Mouse (Mus musculus): ENCODE results near the gene Fam166a.
A peak's percentile ranks its signal among the peaks of the same experiment; 100 is the strongest.

Gene Fam166a

GRCm38 (mm10) chr2:25185625-25186574 lies 32.6 kb upstream of the Fam166a start:
- no peak for DNase-seq

DNA sequence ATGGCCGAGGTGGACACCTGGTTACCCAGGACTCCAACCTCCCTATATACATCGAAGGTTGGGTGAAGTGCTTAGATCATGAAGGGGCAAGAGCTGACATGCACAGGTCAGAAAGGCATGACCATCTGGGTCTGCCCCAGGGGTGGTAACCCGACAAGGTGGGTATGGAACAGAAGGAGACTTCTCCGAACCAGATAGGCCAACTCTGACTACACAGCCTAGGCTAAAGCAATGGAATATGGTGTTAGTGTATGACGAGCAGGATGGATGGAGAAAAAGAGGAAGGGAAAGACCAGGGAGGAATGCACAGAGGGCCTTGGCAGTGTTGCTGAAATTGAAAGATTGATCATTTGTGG lies 32.0 kb upstream of the Fam166a start:
- no peak for DNase-seq

- DNase-seq = no peak
Measured at GRCm38 (mm10) chr2:25187841-25188240, 30.7 kb upstream of the Fam166a start.

DNA sequence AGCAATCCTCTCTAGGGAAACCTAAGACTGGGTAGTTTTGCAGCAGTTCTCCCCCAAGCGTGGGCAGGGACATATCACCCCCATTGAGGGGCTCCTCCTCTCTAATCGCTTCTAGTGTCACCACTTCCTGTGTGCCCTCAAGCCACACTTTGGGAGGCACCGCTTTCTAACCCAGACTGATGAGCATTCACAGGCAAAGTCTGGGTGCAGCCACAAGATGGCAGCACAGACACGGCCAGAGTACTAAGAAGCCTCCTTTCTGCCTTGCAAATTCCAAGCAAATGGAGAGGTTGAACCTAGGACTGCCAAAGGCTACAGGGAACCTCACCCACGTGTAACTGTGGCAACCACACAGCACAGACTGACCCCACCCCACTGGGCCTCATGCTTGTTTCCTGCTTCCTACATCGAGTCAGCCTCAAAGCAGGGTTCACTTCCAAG lies 25.2 kb upstream of the Fam166a start:
- peak; percentile 87 for DNase-seq

DNA sequence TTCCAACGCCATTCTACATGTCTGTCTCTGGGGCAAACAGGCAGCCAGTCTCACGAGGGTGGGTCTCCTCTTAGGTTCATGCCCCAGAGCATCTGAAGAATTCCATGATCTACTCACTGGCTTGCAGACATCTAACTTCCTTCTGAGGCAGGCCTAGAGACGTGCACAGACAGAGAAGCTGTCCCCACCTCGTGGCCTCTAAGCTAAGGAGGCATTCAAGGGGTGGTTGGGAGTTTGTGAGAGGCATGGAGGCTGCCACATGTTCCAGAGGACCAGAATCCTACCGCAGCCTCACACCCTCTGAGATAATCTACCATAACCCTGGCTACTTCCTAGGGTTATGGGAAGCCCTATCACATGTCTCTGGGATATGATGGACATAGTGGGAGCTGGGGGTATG lies 24.5 kb upstream of the Fam166a start:
- no peak for DNase-seq

DNA sequence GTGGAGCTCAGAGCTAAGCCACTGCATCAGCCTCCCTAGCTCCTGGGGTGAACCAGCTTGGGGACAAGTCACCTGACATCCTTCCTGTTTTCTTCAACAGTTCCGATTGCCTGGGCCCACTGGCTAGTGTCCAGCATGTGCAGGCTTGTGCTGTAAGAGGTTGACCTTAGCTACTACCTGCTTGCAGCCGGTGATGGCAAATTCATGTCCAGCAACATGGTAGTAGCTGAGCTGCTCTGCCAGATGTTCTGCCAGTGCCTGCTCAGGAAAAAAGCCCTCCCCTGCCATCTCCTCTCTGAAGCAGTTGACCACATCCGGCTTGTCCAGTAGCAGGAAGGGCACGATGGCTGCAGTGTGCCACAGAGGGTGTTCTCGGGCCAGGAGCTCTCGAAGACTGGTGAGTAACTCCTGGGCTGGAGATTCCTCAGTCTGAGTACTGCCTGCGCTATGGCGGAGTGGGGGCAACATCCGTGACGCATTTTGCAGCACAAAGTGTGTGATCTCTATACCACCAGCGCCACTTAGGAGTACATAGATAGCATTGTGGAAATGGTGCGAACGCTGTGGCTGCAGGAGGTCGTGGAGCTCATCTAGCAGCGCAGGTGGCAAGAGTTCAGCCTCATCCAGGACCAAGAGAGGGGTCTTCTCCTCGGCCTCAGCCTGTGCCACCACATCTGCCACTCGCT lies 23.9 kb upstream of the Fam166a start:
- no peak for DNase-seq

- no peak for DNase-seq
Measured at GRCm38 (mm10) chr2:25195211-25196156, 23.1 kb upstream of the Fam166a start.

DNA sequence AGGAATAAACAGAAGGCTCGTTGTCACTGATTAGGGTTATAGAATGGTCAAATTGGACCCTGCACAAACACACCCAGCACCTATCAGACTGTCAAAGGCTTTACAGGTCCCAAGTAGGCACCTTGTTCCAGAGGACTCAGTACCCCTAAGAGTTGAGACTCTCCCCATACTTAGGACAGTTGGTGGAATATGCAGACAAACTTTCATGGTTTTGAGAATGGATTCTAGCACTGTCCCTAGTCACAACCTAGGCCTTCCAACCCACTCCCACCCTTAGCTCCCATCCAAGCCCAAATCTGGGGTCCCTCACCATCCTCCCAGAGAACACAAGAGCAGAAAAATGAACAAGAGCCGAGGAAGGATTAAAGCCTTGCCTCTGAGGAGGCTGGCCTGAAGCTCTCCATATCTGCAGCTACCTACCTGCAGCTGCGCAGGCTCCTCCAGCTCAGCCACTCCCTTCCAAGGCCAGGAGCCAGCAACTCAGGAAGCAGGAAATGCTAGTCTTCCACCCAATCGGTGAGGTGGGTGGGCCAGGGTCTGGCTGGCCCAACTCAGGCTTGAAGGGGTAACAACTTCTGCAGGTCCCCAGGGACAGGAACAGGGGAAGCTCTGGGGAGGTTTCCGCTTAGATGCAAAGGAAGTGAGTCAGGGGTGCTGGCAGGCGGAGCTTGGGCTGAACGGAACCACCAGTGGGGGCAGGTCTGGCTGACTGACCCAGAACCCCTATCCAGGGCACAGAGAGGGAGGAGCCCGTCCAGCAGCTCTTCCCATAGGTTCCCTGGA lies 22.2 kb upstream of the Fam166a start, which contains the start of gene Tor4a:
Gene Tor4a (minus strand): TSS at position 715 of the 783 bp plus-strand sequence.
- DNase-seq = no peak

DNA sequence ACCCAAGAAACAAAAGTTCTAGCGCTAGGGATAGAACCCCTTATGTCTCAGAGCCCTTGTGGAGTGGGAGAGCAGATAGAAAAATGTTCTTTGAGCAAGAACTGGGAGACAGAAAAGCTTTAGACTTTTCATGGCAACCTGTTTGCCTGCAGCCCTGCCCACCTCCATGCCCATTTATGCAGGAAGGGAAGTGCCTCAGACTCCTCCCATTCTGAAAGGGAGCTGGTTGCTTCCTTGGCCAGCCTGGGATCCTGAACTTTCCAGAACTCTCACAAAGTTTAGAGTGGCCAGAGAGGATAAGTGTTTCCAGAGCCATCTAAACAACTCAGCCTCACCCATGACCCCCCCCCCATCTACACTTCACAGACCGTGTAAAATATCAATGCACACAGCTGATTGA lies 21.4 kb upstream of the Fam166a start:
- no peak for DNase-seq

DNA sequence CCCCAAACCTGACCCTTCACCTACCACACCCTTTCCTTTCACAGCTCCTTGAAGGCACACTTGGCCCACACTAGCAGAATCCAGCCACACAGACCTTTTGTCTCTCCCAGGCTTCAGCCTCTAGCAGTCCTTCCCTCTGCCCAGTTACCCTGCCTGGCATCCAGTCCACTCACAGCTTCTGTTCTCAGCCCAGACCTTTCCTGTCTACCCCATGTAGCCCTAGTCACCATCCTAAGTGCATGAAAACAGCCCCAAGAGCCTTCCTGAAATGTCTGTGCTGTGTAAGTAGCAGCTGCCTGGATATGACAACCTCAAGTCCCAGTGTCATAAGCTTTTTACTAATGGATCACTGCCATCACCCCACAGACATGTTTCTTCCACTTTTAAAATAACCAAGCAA lies 20.6 kb upstream of the Fam166a start:
- no peak for DNase-seq

DNA sequence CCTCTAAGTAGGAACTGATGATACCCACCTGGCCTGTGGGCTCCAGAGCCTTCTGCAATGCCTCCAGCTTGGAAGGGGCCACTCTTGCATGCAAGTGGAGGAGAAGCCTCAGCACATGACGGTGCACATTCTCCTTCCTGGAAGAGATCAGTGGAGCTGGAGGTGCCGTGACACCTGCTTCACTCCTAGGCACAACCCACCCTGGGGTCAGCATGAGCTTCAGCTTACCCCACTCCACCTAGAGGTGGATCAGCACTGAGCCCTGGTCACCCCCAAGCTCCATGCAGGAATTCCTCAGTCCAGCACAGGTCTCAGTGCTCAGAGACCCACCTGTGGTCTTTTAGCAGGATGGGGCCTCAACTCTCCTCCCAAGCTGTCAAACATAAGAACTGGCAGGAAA lies 17.9 kb upstream of the Fam166a start:
- no peak for DNase-seq

GRCm38 (mm10) chr2:25203631-25204214 lies 14.8 kb upstream of the Fam166a start:
- DNase-seq = no peak

- no peak for DNase-seq
Measured at GRCm38 (mm10) chr2:25207593-25207992, 11.0 kb upstream of the Fam166a start.

- DNase-seq = no peak
Measured at GRCm38 (mm10) chr2:25210686-25211085, 7.9 kb upstream of the Fam166a start.

- DNase-seq = peak; percentile 87
Measured at GRCm38 (mm10) chr2:25211121-25211670, 7.3 kb upstream of the Fam166a start, which contains the start of gene Nelfb. Gene Nelfb (minus strand): TSS chr2:25211489.

DNA sequence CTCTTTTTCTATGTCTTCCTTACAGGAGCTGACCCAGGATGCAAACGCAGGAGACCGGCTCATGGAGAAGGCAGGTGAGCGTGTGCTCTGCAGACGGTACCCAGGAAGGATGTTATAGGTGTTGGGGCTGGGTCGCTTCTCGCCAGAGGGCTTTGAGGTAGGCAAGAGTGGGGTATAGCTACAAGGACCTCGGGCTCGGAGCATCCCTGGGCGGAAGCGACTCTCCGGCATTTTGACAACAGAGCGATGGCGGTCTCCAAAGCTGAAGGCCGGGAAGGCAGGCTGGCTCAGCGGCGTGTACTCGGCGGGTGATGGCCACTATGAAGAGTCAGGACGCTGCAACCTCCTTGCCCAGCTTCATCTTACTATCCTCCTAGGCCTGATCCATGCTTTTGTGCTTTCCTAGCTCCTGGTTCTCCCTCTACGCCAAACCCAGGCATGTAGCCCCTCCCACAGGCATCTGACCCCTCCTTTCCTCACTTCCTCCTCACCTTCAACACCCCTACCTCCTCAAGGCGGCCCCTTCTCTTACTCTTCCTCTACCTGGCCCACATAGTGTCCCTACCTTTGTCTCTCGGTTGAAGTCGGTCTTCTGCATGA lies 5.2 kb upstream of the Fam166a start:
- DNase-seq = no peak

DNA sequence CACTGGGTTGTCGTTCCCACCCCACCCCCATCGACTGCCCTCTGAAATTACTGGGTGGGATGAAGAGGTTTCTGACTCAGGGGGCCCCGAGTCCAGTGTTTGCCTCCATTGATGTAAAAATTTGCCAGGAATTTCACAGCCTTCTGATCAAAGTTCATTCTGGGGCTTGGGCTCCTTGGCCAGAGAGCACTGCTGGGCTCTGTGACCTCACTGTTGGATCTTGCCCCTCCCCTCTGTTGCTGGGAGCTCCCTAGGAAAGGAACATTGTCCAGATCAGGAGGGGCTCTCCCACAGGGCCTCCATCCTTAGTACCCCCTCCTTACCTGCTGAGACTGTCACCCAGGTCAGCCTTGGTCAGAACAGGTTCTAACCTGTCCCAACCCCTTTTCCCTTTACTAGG lies 4.1 kb upstream of the Fam166a start, which contains the start of gene Stpg3:
Gene Stpg3 (minus strand): TSS at position 194 of the 400 bp plus-strand sequence.
- no peak for DNase-seq

- no peak for DNase-seq
Measured at GRCm38 (mm10) chr2:25217666-25218065, 879 bp upstream of the Fam166a start.

DNA sequence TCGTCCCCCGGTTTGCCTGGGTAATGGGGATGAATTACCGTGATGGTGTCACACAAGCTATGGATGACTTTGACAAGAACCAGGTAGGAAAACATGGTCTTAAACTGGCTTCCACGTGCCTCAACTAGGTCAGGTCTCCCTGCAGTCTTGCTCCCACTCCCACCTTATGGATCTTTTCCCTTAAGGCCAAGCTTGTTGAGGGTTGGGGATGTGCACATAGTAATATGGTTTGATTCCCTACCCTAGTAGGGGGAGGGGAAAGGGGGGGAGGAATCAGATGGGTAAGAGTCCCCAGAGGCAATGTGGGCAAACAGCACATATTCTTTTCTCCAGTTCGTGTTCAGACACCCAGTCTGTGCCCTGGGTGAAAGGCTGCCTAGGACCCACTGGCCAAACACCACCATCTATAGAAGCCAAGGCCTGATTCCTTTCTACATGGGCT lies 2.8 kb downstream of the Fam166a start:
- DNase-seq = no peak

- peak; percentile 86 for DNase-seq
Measured at GRCm38 (mm10) chr2:25223681-25224491, 5.3 kb downstream of the Fam166a start.
